Mouse (Mus musculus): ENCODE measurements at regions not wholly inside any gene's neighbourhood (a gene's known extent, or its start where the extent isn't known, plus 50 kb on each side); places are given as distances from the start of the nearest gene placed in this dataset.
A peak's percentile ranks its signal among the peaks of the same experiment; 100 is the strongest.

- peak; percentile 71 for ATAC-seq (ENCODE audit: low FRiP score)
- peak overlapping the region; percentile 72 for H3K27ac ChIP-seq
- 0 out of 2 replicates have a peak overlapping the region, but pooled peaks have one; percentile 8 for H3K4me2 ChIP-seq
- H3K4me3 ChIP-seq: no peak overlapping the region
- no peaks in the 10 kb centered on the region for H3K9me3 ChIP-seq
- H3K4me1 ChIP-seq (replicated peaks): peaks cover 26% of the 10 kb centered on the region
- 63% methylated on average over 4 of the region's 4 CpGs for WGBS
- no peak overlapping the region for H3K9ac ChIP-seq
- no peaks in the 10 kb centered on the region for H3K27me3 ChIP-seq
- H3K36me3 ChIP-seq: no peaks in the 10 kb centered on the region
These were observed 117.1 kb downstream of the Amer3 start for GRCm38 (mm10) chr1:34696533-34696932.

GRCm38 (mm10) chr1:34700237-34701030 lies 121.0 kb downstream of the Amer3 start:
- Histone ChIP-seq H3K9ac (no peak overlapping the region), H3K9me3 (no peaks in the 10 kb centered on the region), H3K27ac (peak overlapping the region; percentile 41; the same call in 1 of the 2 replicates), H3K4me3 (no peak overlapping the region), H3K4me2 (0 out of 2 replicates have a peak overlapping the region, but pooled peaks have one; percentile 13), H3K4me1 (replicated peaks) (peaks cover 24% of the 10 kb centered on the region), H3K36me3 (no peaks in the 10 kb centered on the region), H3K27me3 (no peaks in the 10 kb centered on the region)
- 45% methylated on average over 17 of the region's 17 CpGs for WGBS
- peak; percentile 64 for ATAC-seq (ENCODE audit: low FRiP score)

GRCm38 (mm10) chr1:34701436-34701835 lies 122.0 kb downstream of the Amer3 start:
- no peak overlapping the region for H3K27ac ChIP-seq
- no peaks in the 10 kb centered on the region for H3K9me3 ChIP-seq
- H3K36me3 ChIP-seq: no peaks in the 10 kb centered on the region
- ATAC-seq (ENCODE audit: low FRiP score): no peak
- H3K27me3 ChIP-seq: no peaks in the 10 kb centered on the region
- WGBS: 82% methylated on average over 7 of the region's 7 CpGs
- no peak overlapping the region for H3K4me2 ChIP-seq
- no peak overlapping the region for H3K4me3 ChIP-seq
- H3K4me1 ChIP-seq (replicated peaks): peaks cover 14% of the 10 kb centered on the region; the same call in 1 of the 2 replicates
- H3K9ac ChIP-seq: no peak overlapping the region

GRCm38 (mm10) chr1:34709089-34709488 lies 129.6 kb downstream of the Amer3 start:
- ATAC-seq (ENCODE audit: low FRiP score): no peak
- H3K9me3 ChIP-seq: no peaks in the 10 kb centered on the region
- no peak overlapping the region for H3K9ac ChIP-seq
- no peak overlapping the region for H3K27ac ChIP-seq
- no peaks in the 10 kb centered on the region for H3K36me3 ChIP-seq
- no peak overlapping the region for H3K4me3 ChIP-seq
- no peak overlapping the region for H3K4me2 ChIP-seq
- WGBS: 91% methylated on average over 2 of the region's 2 CpGs
- H3K4me1 ChIP-seq (replicated peaks): no peaks in the 10 kb centered on the region
- H3K27me3 ChIP-seq: no peaks in the 10 kb centered on the region

- no peak overlapping the region for H3K9ac ChIP-seq
- WGBS: 84% methylated on average over 5 of the region's 5 CpGs
- H3K9me3 ChIP-seq: no peaks in the 10 kb centered on the region
- H3K4me1 ChIP-seq (replicated peaks): no peaks in the 10 kb centered on the region
- ATAC-seq (ENCODE audit: low FRiP score): no peak
- no peak overlapping the region for H3K4me2 ChIP-seq
- H3K27ac ChIP-seq: no peak overlapping the region
- H3K36me3 ChIP-seq: peaks cover 18% of the 10 kb centered on the region; the same call in 1 of the 2 replicates
- H3K27me3 ChIP-seq: no peaks in the 10 kb centered on the region
- no peak overlapping the region for H3K4me3 ChIP-seq
These were observed 120.2 kb downstream of the Fam168b start for GRCm38 (mm10) chr1:34722674-34723073.

GRCm38 (mm10) chr1:34732156-34732555 lies 110.7 kb downstream of the Fam168b start:
- H3K4me2 ChIP-seq: no peak overlapping the region
- H3K9me3 ChIP-seq: no peaks in the 10 kb centered on the region
- H3K4me3 ChIP-seq: no peak overlapping the region
- H3K27me3 ChIP-seq: no peaks in the 10 kb centered on the region
- H3K27ac ChIP-seq: no peak overlapping the region
- H3K36me3 ChIP-seq: no peaks in the 10 kb centered on the region
- ATAC-seq (ENCODE audit: low FRiP score): no peak; the same call in 1 of the 2 replicates
- H3K9ac ChIP-seq: no peak overlapping the region
- WGBS: 76% methylated on average over 7 of the region's 7 CpGs
- H3K4me1 ChIP-seq (replicated peaks): peaks cover 3% of the 10 kb centered on the region; the same call in 1 of the 2 replicates

GRCm38 (mm10) chr1:34733026-34733913 lies 109.6 kb downstream of the Fam168b start:
- Histone ChIP-seq H3K9ac (no peak overlapping the region), H3K4me2 (no peak overlapping the region), H3K36me3 (no peaks in the 10 kb centered on the region), H3K9me3 (no peaks in the 10 kb centered on the region), H3K27ac (no peak overlapping the region), H3K4me1 (replicated peaks) (peaks cover 3% of the 10 kb centered on the region; the same call in 1 of the 2 replicates), H3K27me3 (no peaks in the 10 kb centered on the region), H3K4me3 (no peak overlapping the region)
- no peak for ATAC-seq (ENCODE audit: low FRiP score)
- WGBS: 70% methylated on average over 17 of the region's 17 CpGs

GRCm38 (mm10) chr1:34738386-34739067 lies 104.3 kb downstream of the Fam168b start:
- no peaks in the 10 kb centered on the region for H3K27me3 ChIP-seq
- H3K36me3 ChIP-seq: no peaks in the 10 kb centered on the region; the same call in 1 of the 2 replicates
- H3K4me2 ChIP-seq: no peak overlapping the region
- WGBS: 57% methylated on average over 14 of the region's 14 CpGs
- no peaks in the 10 kb centered on the region for H3K9me3 ChIP-seq
- no peak for ATAC-seq (ENCODE audit: low FRiP score)
- H3K4me3 ChIP-seq: no peak overlapping the region
- no peak overlapping the region for H3K9ac ChIP-seq
- no peak overlapping the region for H3K27ac ChIP-seq
- H3K4me1 ChIP-seq (replicated peaks): 0 out of 2 replicates have a peak, but pooled peaks cover 4% of the 10 kb centered on the region

GRCm38 (mm10) chr1:34739621-34740020 lies 103.2 kb downstream of the Fam168b start:
- WGBS: 62% methylated on average over 4 of the region's 4 CpGs
- Histone ChIP-seq H3K27me3 (no peaks in the 10 kb centered on the region), H3K4me2 (no peak overlapping the region), H3K9me3 (no peaks in the 10 kb centered on the region), H3K4me3 (no peak overlapping the region), H3K36me3 (no peaks in the 10 kb centered on the region; the same call in 1 of the 2 replicates), H3K9ac (no peak overlapping the region), H3K27ac (peak overlapping the region; percentile 8; the same call in 1 of the 2 replicates), H3K4me1 (replicated peaks) (0 out of 2 replicates have a peak, but pooled peaks cover 4% of the 10 kb centered on the region)
- ATAC-seq (ENCODE audit: low FRiP score): peak; percentile 28; the same call in 1 of the 2 replicates

GRCm38 (mm10) chr1:34740891-34741290 lies 102.0 kb downstream of the Fam168b start:
- H3K27ac ChIP-seq: no peak overlapping the region
- H3K4me3 ChIP-seq: no peak overlapping the region
- ATAC-seq (ENCODE audit: low FRiP score): no peak
- no peak overlapping the region for H3K9ac ChIP-seq
- no peaks in the 10 kb centered on the region for H3K27me3 ChIP-seq
- H3K9me3 ChIP-seq: no peaks in the 10 kb centered on the region
- no peak overlapping the region for H3K4me2 ChIP-seq
- 0 out of 2 replicates have a peak, but pooled peaks cover 4% of the 10 kb centered on the region for H3K4me1 ChIP-seq (replicated peaks)
- WGBS: 61% methylated on average over 7 of the region's 7 CpGs
- no peaks in the 10 kb centered on the region; the same call in 1 of the 2 replicates for H3K36me3 ChIP-seq

GRCm38 (mm10) chr1:34742234-34742633 lies 100.6 kb downstream of the Fam168b start:
- no peak overlapping the region for H3K9ac ChIP-seq
- H3K4me1 ChIP-seq (replicated peaks): 0 out of 2 replicates have a peak, but pooled peaks cover 4% of the 10 kb centered on the region
- no peaks in the 10 kb centered on the region for H3K27me3 ChIP-seq
- H3K27ac ChIP-seq: no peak overlapping the region
- 63% methylated on average over 2 of the region's 2 CpGs for WGBS
- H3K36me3 ChIP-seq: no peaks in the 10 kb centered on the region; the same call in 1 of the 2 replicates
- no peaks in the 10 kb centered on the region for H3K9me3 ChIP-seq
- ATAC-seq (ENCODE audit: low FRiP score): no peak
- H3K4me3 ChIP-seq: no peak overlapping the region
- no peak overlapping the region for H3K4me2 ChIP-seq
